Mouse (Mus musculus) liver, embryonic 12.5 days (tissue): ENCODE results near the gene Agap1. TPM values are rescaled to one million over a fixed set of nuclear protein-coding genes. Genes with fewer than 3 reads are reported as not detected.
A peak's percentile ranks its signal among the peaks of the same experiment; 100 is the strongest.

Experiments
- ATAC-seq: fragments of 200-750 bp; cut with Nextera tagmentation; 2 replicates; pipeline ENCODE4 v1.8.0; 2017; ENCODE audit warnings: moderate number of reproducible peaks, mild to moderate bottlenecking, moderate library complexity
- H3K27ac ChIP-seq: fragments of 300-500 bp; sonication (generic); 2 replicates; pipeline ENCODE4 v1.5.1; 2016; ENCODE audit warnings: mild to moderate bottlenecking
- H3K27me3 ChIP-seq: fragments of 300-500 bp; sonication (generic); replicated peaks from 2 replicates; pipeline ENCODE4 v1.6.1; 2016; ENCODE audit warnings: mild to moderate bottlenecking, moderate library complexity
- H3K36me3 ChIP-seq: fragments of 300-500 bp; sonication (generic); 2 replicates; pipeline ENCODE4 v1.6.1; 2016; ENCODE audit warnings: mild to moderate bottlenecking, moderate library complexity
- H3K4me1 ChIP-seq: fragments of 300-500 bp; sonication (generic); 2 replicates; pipeline ENCODE4 v1.6.1; 2016
- H3K4me2 ChIP-seq: fragments of 300-500 bp; sonication (generic); 2 replicates; pipeline ENCODE4 v1.6.1; 2016; ENCODE audit warnings: mild to moderate bottlenecking, moderate library complexity
- H3K4me3 ChIP-seq: fragments of 300-500 bp; sonication (generic); 2 replicates; pipeline ENCODE4 v1.5.1; 2016; ENCODE audit warnings: mild to moderate bottlenecking, moderate library complexity
- H3K9ac ChIP-seq: fragments of 300-500 bp; sonication (generic); 2 replicates; pipeline ENCODE4 v1.6.1; 2016; ENCODE audit warnings: mild to moderate bottlenecking, moderate library complexity
- H3K9me3 ChIP-seq: fragments of 300-500 bp; sonication (generic); replicated peaks from 2 replicates; pipeline ENCODE4 v1.6.1; 2016; ENCODE audit warnings: mild to moderate bottlenecking, moderate library complexity
- WGBS: fragments of 180-500 bp; shearing (Covaris S2); methylation state at CpG from one replicate; pipeline ENCODE4 v1.1.7; 2016; ENCODE audit not compliant: insufficient replicate concordance; 5-methylcytosine and 5-hydroxymethylcytosine counted together
- polyA plus RNA-seq: library from polyadenylated mRNA; unstranded; fragments of >200 nt; fragmentation: Nextera tagmentation; extraction: Ambion mirVana; gene quantifications from 2 replicates; pipeline ENCODE4 v1.2.1, GENCODE M21; 2016

Gene Agap1
- 4.1 and 4.6 TPM in 2 replicates for polyA plus RNA-seq

GRCm38 (mm10) chr1:89454196-89455123 is at the start of gene Agap1:
TSS of gene Agap1 (plus strand) at chr1:89454806.
- Histone ChIP-seq H3K4me3 (peak within 1 kb of the TSS; percentile 68), H3K27ac (0 out of 2 replicates have a peak within 1 kb of the TSS, but pooled peaks have one; percentile 25), H3K4me1 (peaks cover 18% of the 10 kb centered on the region), H3K9ac (peak within 1 kb of the TSS; percentile 71), H3K9me3 (no peaks in the 10 kb centered on the region; the same call in 1 of the 2 replicates), H3K4me2 (peak within 1 kb of the TSS; percentile 79), H3K36me3 (no peaks in the 10 kb centered on the region), H3K27me3 (peaks cover 57% of the 10 kb centered on the region)
- peak; percentile 84 for ATAC-seq
- WGBS, result under 1% methylated on average over 92 of the region's 118 CpGs

GRCm38 (mm10) chr1:89405991-89406390 is 48.6 kb upstream of the Agap1 start:
- no peak overlapping the region for H3K4me2 ChIP-seq
- H3K9ac ChIP-seq, result no peak overlapping the region
- H3K27ac ChIP-seq, result no peak overlapping the region
- no peak for ATAC-seq
- no peaks in the 10 kb centered on the region for H3K36me3 ChIP-seq
- no peak overlapping the region for H3K4me3 ChIP-seq
- no peaks in the 10 kb centered on the region for H3K27me3 ChIP-seq
- 65% methylated on average over 6 of the region's 6 CpGs for WGBS
- H3K4me1 ChIP-seq, result no peaks in the 10 kb centered on the region
- no peaks in the 10 kb centered on the region for H3K9me3 ChIP-seq

- no peak for ATAC-seq
- H3K9me3 ChIP-seq, result no peaks in the 10 kb centered on the region
- no peaks in the 10 kb centered on the region for H3K36me3 ChIP-seq
- WGBS, result 65% methylated on average over 8 of the region's 8 CpGs
- no peak overlapping the region for H3K4me2 ChIP-seq
- H3K27me3 ChIP-seq, result no peaks in the 10 kb centered on the region
- H3K9ac ChIP-seq, result no peak overlapping the region
- H3K4me3 ChIP-seq, result no peak overlapping the region
- H3K27ac ChIP-seq, result no peak overlapping the region
- H3K4me1 ChIP-seq, result no peaks in the 10 kb centered on the region
Measured at GRCm38 (mm10) chr1:89407986-89408385, 46.6 kb upstream of the Agap1 start.

GRCm38 (mm10) chr1:89413122-89413521 is 41.5 kb upstream of the Agap1 start:
- no peaks in the 10 kb centered on the region for H3K9me3 ChIP-seq
- H3K36me3 ChIP-seq, result no peaks in the 10 kb centered on the region
- H3K27me3 ChIP-seq, result no peaks in the 10 kb centered on the region
- no peak overlapping the region for H3K9ac ChIP-seq
- no peaks in the 10 kb centered on the region for H3K4me1 ChIP-seq
- no peak overlapping the region for H3K4me2 ChIP-seq
- no peak overlapping the region for H3K27ac ChIP-seq
- ATAC-seq, result no peak
- 58% methylated on average over 2 of the region's 2 CpGs for WGBS
- no peak overlapping the region for H3K4me3 ChIP-seq

DNA sequence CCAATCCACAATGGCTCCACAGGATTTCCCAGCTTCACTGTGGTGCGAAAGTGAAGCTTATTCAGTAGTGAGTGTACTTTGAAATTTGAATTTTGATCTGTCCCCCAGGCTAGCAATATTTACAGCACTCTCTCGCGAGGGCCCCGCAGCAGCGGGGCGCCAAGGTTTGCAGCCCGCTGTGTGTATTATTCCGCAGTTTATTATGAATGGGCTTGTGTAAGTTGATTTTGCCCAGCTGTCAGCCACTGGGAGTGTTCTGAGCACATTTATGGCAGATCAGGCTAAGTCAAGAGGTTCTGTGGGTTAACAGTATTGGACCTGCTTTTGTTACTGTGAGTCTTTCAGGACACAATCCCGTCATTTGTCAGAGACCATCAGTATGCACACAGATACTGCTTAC is 40.0 kb upstream of the Agap1 start:
- Histone ChIP-seq H3K4me2 (no peak overlapping the region), H3K9me3 (no peaks in the 10 kb centered on the region), H3K4me1 (no peaks in the 10 kb centered on the region), H3K36me3 (no peaks in the 10 kb centered on the region), H3K9ac (no peak overlapping the region), H3K27me3 (no peaks in the 10 kb centered on the region), H3K4me3 (no peak overlapping the region), H3K27ac (no peak overlapping the region)
- ATAC-seq, result no peak
- 76% methylated on average over 9 of the region's 9 CpGs for WGBS

DNA sequence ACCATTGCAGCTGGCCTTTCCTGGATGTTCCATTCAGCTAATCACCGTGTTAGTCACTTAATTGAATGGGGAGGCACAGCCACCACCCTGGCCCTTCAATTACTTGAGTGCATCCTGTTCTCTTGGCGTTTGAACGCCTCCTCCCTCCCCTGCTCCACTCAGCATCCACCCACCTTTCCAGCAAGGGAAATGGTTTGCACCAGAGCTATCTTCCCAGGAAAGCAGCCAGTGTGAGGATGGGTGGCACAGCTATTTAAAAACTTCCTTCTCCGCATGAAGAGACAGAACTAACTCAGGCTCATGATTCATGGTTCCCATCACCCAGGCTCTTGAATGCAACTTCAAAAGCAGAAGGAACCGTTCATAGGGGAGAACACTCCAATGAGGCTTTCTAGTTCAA is 37.7 kb upstream of the Agap1 start:
- WGBS, result 24% methylated on average over 5 of the region's 5 CpGs
- Histone ChIP-seq H3K36me3 (no peaks in the 10 kb centered on the region), H3K4me3 (no peak overlapping the region), H3K9ac (no peak overlapping the region), H3K27ac (no peak overlapping the region), H3K4me2 (no peak overlapping the region), H3K4me1 (no peaks in the 10 kb centered on the region), H3K9me3 (no peaks in the 10 kb centered on the region), H3K27me3 (no peaks in the 10 kb centered on the region)
- no peak for ATAC-seq

- no peaks in the 10 kb centered on the region for H3K36me3 ChIP-seq
- no peak overlapping the region for H3K9ac ChIP-seq
- no peaks in the 10 kb centered on the region for H3K4me1 ChIP-seq
- no peaks in the 10 kb centered on the region for H3K27me3 ChIP-seq
- H3K9me3 ChIP-seq, result no peaks in the 10 kb centered on the region
- no peak overlapping the region for H3K4me3 ChIP-seq
- 67% methylated on average over 11 of the region's 11 CpGs for WGBS
- H3K27ac ChIP-seq, result no peak overlapping the region
- H3K4me2 ChIP-seq, result no peak overlapping the region
- ATAC-seq, result no peak
Measured at GRCm38 (mm10) chr1:89420642-89421041, 34.0 kb upstream of the Agap1 start.

- ATAC-seq, result no peak
- H3K4me1 ChIP-seq, result no peaks in the 10 kb centered on the region
- WGBS, result 72% methylated on average over 4 of the region's 4 CpGs
- no peak overlapping the region for H3K9ac ChIP-seq
- H3K36me3 ChIP-seq, result no peaks in the 10 kb centered on the region
- H3K27me3 ChIP-seq, result no peaks in the 10 kb centered on the region
- no peak overlapping the region for H3K4me3 ChIP-seq
- H3K4me2 ChIP-seq, result no peak overlapping the region
- H3K27ac ChIP-seq, result no peak overlapping the region
- no peaks in the 10 kb centered on the region for H3K9me3 ChIP-seq
Measured at GRCm38 (mm10) chr1:89421401-89421800, 33.2 kb upstream of the Agap1 start.

DNA sequence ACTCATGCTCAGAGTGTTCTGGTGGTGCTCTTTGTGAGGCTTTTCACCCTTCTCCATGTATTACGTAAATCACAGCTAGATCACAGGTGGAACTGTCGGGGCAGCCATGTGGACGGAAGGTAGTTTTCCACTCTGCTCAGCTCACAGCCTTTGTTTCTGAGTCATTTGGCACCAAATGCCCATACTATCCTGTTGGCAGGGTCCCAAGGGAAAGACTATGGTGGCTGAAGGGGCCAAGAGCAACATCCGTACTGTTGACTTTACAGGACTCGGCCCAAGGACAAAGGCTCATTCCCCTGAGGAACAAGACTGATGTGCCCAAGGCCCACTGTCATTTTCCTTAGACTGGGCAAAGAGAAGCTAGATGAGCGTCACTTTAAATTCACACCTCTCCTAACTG is 30.0 kb upstream of the Agap1 start:
- Histone ChIP-seq H3K4me2 (no peak overlapping the region), H3K9ac (no peak overlapping the region), H3K27ac (no peak overlapping the region), H3K36me3 (no peaks in the 10 kb centered on the region), H3K9me3 (no peaks in the 10 kb centered on the region), H3K4me3 (no peak overlapping the region), H3K4me1 (no peaks in the 10 kb centered on the region), H3K27me3 (no peaks in the 10 kb centered on the region)
- no peak for ATAC-seq
- WGBS, result 67% methylated on average over 6 of the region's 6 CpGs

- H3K4me1 ChIP-seq, result no peaks in the 10 kb centered on the region
- no peak overlapping the region for H3K4me3 ChIP-seq
- H3K4me2 ChIP-seq, result no peak overlapping the region
- no peaks in the 10 kb centered on the region for H3K27me3 ChIP-seq
- H3K36me3 ChIP-seq, result no peaks in the 10 kb centered on the region
- ATAC-seq, result no peak
- H3K9me3 ChIP-seq, result no peaks in the 10 kb centered on the region
- H3K9ac ChIP-seq, result no peak overlapping the region
- no peak overlapping the region for H3K27ac ChIP-seq
- WGBS, result 54% methylated on average over 8 of the region's 8 CpGs
Measured at GRCm38 (mm10) chr1:89426137-89426536, 28.5 kb upstream of the Agap1 start.

DNA sequence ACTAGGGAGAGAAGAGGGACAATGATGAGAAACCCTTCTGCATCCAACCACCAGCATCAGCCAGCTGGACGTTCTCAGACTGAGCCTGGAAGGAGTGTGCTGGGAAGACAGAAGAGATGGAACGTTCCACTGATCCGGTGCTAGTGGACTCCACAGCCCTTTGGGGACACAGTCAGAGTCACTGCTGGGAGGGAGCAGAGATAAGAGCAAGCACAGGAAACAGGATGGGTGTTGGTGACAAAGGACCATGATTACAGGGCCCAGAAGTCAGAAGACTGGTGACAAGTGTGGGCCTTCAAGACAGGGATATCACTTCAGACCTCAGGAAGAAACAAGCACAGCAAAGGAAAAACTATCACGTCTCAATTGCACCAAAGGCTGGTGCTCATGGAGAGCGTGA is 25.9 kb upstream of the Agap1 start:
- no peaks in the 10 kb centered on the region for H3K27me3 ChIP-seq
- WGBS, result 21% methylated on average over 5 of the region's 5 CpGs
- no peak overlapping the region for H3K4me3 ChIP-seq
- H3K9me3 ChIP-seq, result no peaks in the 10 kb centered on the region
- no peaks in the 10 kb centered on the region for H3K4me1 ChIP-seq
- H3K36me3 ChIP-seq, result no peaks in the 10 kb centered on the region
- H3K4me2 ChIP-seq, result no peak overlapping the region
- no peak overlapping the region for H3K27ac ChIP-seq
- no peak for ATAC-seq
- H3K9ac ChIP-seq, result no peak overlapping the region

GRCm38 (mm10) chr1:89429946-89430640 is 24.5 kb upstream of the Agap1 start:
- Histone ChIP-seq H3K27me3 (no peaks in the 10 kb centered on the region), H3K27ac (no peak overlapping the region), H3K9me3 (no peaks in the 10 kb centered on the region), H3K4me2 (no peak overlapping the region), H3K4me1 (no peaks in the 10 kb centered on the region), H3K36me3 (no peaks in the 10 kb centered on the region), H3K9ac (no peak overlapping the region), H3K4me3 (no peak overlapping the region)
- 70% methylated on average over 11 of the region's 11 CpGs for WGBS
- ATAC-seq, result no peak
